Mouse (Mus musculus) thymus, adult 2 months (tissue): ENCODE measurements around the gene Rfwd3.

Experiments
- CTCF ChIP-seq: fragments of 200-500 bp; IDR thresholded peaks from 2 replicates; pipeline ENCODE4 v1.5.1; 2012; ENCODE audit warnings: mild to moderate bottlenecking, control low read depth, low read length, moderate library complexity, borderline replicate concordance; ENCODE audit not compliant: control insufficient read depth, poor library complexity, insufficient read depth; ENCODE audit errors: extremely low read depth
- POLR2A ChIP-seq: fragments of 200-500 bp; IDR thresholded peaks from 2 replicates; pipeline ENCODE4 v1.6.1; 2012; ENCODE audit warnings: mild to moderate bottlenecking, low read length, control low read depth, moderate library complexity; ENCODE audit not compliant: control insufficient read depth, poor library complexity, insufficient read depth; ENCODE audit errors: extremely low read depth

DNA sequence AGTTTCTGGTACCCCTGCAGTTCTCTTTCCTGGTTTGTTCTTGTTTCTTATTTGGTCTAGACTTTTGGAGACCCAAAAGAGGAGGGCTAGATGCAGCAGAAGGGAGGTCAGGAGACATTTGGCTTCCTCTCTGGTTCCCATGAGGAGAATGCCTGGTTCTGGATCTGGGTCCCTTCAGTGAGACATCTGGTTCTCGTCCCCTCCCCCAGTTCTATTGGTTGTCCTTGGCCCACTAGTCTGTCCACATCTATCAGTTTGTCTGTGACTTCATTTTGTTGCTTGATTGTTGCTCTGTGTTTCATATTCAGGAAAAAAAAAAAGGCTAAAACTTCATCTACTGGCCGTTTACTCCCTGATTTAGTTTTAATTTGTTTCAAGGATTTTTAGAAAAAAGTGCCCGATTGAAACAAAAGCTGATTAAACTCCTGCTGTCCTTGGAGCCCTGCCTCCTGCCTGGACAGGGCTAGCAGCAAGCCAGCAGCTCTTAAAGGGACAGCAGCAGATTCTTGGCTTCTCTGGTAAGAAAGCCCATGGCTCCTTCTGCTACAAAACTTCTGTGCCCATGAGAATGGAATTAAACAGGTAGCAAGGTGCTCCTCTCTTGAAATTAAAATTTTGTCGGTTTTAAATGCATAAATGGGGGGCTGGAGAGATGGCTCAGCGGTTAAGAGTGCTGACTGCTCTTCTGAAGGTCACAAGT lies 5.2 kb upstream of the Rfwd3 start:
- no peak for TF ChIP-seq CTCF
- TF ChIP-seq POLR2A: no peak
